Mouse (Mus musculus): ENCODE measurements around the gene Il11. TPM values are rescaled to one million over a fixed set of nuclear protein-coding genes. Genes with fewer than 3 reads are reported as not detected.

The Il11 gene
- total RNA-seq, 2 experiments from 2014 or later: not detected

GRCm38 (mm10) chr7:4747156-4747899, 35.3 kb downstream of the Il11 start:
- peak; percentile 64 for ATAC-seq (replicated peaks; ENCODE audit: low FRiP score, low TSS enrichment, poor library complexity, severe bottlenecking)

GRCm38 (mm10) chr7:4746326-4746980, 36.2 kb downstream of the Il11 start:
- ATAC-seq (replicated peaks; ENCODE audit: low FRiP score, low TSS enrichment, poor library complexity, severe bottlenecking): no peak

- no peak for ATAC-seq (replicated peaks; ENCODE audit: low FRiP score, low TSS enrichment, poor library complexity, severe bottlenecking)
These were observed 37.8 kb downstream of the Il11 start for GRCm38 (mm10) chr7:4744886-4745285.

- ATAC-seq (replicated peaks; ENCODE audit: low FRiP score, low TSS enrichment, poor library complexity, severe bottlenecking): no peak
These were observed 39.3 kb downstream of the Il11 start for GRCm38 (mm10) chr7:4743354-4743753.

GRCm38 (mm10) chr7:4742482-4742819, 40.2 kb downstream of the Il11 start:
- ATAC-seq (replicated peaks; ENCODE audit: low FRiP score, low TSS enrichment, poor library complexity, severe bottlenecking): no peak

GRCm38 (mm10) chr7:4741672-4742481, 40.8 kb downstream of the Il11 start:
- no peak for ATAC-seq (replicated peaks; ENCODE audit: low FRiP score, low TSS enrichment, poor library complexity, severe bottlenecking)

DNA sequence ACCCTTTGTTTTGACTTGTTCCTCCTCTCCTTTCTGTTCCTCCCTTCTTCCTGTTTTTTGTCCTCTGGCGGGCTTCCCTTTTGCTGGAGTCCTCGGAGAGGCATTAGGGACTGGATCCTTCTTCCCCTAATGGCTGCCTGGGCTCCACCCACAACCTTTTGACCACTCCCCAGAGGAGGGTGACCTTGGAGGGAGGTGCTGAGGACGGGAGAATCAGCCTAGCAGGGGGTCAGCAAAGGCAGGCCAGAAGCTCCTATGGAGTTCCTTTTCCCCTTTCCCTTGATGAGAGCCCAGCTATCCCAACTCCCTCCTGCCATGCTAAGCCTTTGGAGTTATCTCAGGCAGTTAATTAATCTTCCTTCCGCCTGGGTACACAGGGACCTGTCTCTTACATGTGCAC, 41.5 kb downstream of the Il11 start:
- 0 out of 2 replicates have a peak, but pooled peaks have one; percentile 34 for ATAC-seq (replicated peaks; ENCODE audit: low FRiP score, low TSS enrichment, poor library complexity, severe bottlenecking)

DNA sequence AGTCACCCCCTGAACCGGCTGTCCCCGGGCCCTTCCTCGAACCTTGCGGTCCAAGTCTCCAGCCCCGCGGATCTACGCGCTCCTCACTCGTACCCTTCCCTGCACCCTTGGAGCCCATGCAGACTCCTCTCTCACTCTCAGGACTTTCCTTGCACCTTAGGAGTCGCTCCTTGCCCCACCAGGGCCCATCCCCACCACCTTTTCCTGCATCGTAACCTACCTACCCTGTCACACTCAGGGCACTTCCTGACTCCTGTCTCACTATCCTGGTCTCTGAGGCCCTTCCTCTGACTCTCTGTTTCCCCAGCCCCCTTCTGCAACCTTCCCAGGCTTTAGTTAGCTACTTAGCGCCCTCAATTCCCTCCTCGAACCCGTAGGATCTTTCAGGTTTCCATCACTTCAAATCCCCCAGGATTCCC, 42.3 kb downstream of the Il11 start:
- no peak for ATAC-seq (replicated peaks; ENCODE audit: low FRiP score, low TSS enrichment, poor library complexity, severe bottlenecking)

DNA sequence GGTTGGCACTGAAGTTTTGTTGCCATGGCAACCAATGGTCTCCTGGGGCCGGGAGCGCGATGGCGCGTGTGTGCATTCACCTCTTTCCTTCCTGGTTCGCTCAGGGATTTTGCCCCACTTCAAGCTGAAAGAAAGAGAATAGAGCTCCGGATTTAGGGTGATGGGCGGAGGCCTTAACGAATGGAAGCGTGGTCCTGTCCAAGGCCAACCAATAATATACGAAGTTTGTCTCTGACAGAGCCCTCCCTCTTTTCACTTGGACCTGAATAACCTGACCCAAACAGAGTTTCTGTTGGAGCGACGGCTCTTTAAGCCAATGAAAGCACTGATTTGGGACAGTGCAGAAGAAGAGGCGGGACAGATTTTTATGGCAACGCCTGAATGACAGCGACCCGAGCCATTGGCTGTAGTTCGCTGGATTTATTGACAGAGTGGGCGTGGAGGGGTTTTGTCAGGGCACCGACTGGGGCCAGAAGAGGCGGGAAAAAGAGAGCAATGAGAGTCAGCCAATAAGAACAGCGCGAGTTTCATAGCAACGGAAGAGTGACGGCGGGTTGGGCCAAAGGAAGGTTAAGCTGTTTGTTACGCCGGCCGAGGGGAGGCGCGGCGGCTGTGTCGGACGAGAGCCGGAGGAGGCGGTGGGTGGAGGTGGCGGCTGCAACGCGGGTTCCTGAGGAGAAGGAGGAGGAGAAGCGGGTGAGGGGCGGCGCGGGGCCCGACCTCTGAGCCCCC, 42.9 kb downstream of the Il11 start, which contains the start of gene Kmt5c:
Kmt5c (plus strand) TSS at position 572 of the 732 bp plus-strand sequence.
- peak; percentile 84 for ATAC-seq (replicated peaks; ENCODE audit: low FRiP score, low TSS enrichment, poor library complexity, severe bottlenecking)

DNA sequence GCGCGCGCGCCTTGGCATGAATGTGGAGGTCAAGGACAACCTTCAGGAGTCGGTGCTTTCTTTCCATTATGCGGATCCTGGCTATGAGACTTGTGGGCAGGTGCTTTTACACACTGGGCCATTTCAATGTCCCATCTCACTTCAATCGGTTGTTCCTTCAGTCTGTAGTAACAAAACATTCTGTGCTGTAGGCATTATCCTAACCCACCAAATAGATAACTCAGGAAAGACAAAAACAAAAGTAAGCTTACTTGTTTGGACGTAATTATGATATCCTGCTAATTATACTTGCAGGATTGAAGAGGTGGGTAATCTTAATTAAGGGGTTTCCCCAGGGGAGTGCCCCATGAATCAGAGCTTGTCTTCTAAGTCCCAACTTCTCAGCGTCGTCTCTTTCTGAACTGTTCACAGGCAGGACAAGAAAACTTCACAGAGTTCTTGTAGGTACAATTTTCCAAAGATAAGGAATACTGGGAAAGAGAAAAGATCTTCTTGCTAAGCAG, 43.6 kb downstream of the Il11 start:
- ATAC-seq (replicated peaks; ENCODE audit: low FRiP score, low TSS enrichment, poor library complexity, severe bottlenecking): no peak

GRCm38 (mm10) chr7:4732968-4733392, 49.7 kb downstream of the Il11 start:
- ATAC-seq (replicated peaks; ENCODE audit: low FRiP score, low TSS enrichment, poor library complexity, severe bottlenecking): peak; percentile 93

GRCm38 (mm10) chr7:4731090-4731489, 51.6 kb downstream of the Il11 start:
- ATAC-seq (replicated peaks; ENCODE audit: low FRiP score, low TSS enrichment, poor library complexity, severe bottlenecking): no peak

DNA sequence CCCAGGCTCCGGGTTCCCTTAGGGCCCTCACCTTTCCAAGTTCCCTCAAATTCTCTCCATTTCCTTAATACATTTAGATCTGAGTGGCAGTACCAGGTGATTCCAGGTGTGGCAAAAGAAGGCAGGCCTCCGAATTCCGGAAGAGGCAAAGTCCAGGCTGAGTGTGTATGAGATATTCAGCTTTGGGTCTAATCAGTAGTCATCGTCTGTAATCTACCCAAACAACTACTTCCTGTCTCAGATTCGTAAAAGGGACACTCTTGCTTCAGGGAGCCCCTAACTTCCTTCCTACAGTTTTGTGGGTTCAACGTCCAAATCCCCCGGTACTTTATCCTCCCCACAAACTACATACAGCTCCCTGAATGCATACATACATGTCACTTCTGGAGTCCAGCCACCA, 57.5 kb downstream of the Il11 start, which contains the start of gene Tmem150b:
Tmem150b (minus strand) TSS at position 81 of the 400 bp plus-strand sequence.
- 0 out of 2 replicates have a peak, but pooled peaks have one; percentile 7 for ATAC-seq (replicated peaks; ENCODE audit: low FRiP score, low TSS enrichment, poor library complexity, severe bottlenecking)

GRCm38 (mm10) chr7:4724359-4724758, 58.3 kb downstream of the Il11 start:
- ATAC-seq (replicated peaks; ENCODE audit: low FRiP score, low TSS enrichment, poor library complexity, severe bottlenecking): 0 out of 2 replicates have a peak, but pooled peaks have one; percentile 25

DNA sequence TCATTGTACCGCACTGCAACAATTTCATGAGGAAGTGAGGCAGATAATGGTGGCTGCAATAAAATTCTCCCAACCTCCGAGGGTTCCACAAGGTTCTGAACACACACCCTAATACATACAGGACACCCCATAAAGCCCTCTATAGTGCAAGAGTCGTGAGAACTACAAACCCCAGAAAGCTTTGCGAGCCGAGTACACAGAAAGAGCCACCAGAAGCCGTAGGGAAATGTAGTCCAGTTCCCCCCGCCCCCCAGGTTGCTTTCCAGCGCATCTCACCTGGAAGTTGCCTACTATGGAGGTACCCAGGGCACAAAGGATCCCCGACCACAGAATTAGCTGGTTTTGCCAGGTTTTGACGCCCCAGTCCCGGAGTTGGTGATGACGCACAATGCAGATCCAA, 59.2 kb downstream of the Il11 start:
- ATAC-seq (replicated peaks; ENCODE audit: low FRiP score, low TSS enrichment, poor library complexity, severe bottlenecking): peak; percentile 58

All from megakaryocyte-erythroid progenitor cell, adult 5-6 weeks (primary cell).